Mouse (Mus musculus) kidney, postnatal 0 days (tissue): Measurements from ENCODE around the gene Nt5dc1. TPM values are rescaled to one million over a fixed set of nuclear protein-coding genes. Genes with fewer than 3 reads are reported as not detected.

Experiments
- ATAC-seq: fragments of 200-750 bp; cut with Nextera tagmentation; replicated peaks from 2 replicates; pipeline ENCODE4 v1.8.0; 2017; ENCODE audit warnings: low read depth, moderate number of reproducible peaks, moderate TSS enrichment, moderate library complexity; ENCODE audit not compliant: low FRiP score
- DNase-seq: peaks from one replicate; pipeline ENCODE4 v3.0.0-alpha.2; 2016; ENCODE audit warnings: low spot score
- H3K27ac ChIP-seq: fragments of 300-500 bp; sonication (generic); 2 replicates; pipeline ENCODE4 v1.5.1; 2014; ENCODE audit warnings: mild to moderate bottlenecking
- H3K27me3 ChIP-seq: fragments of 300-500 bp; sonication (generic); 2 replicates; pipeline ENCODE4 v1.6.1; 2014; ENCODE audit warnings: low read length, mixed read lengths; ENCODE audit not compliant: insufficient read depth
- H3K36me3 ChIP-seq: fragments of 300-500 bp; sonication (generic); 2 replicates; pipeline ENCODE4 v1.6.1; 2014; ENCODE audit warnings: low read length, mixed read lengths; ENCODE audit not compliant: insufficient read depth
- H3K4me1 ChIP-seq: fragments of 300-500 bp; sonication (generic); replicated peaks from 2 replicates; pipeline ENCODE4 v1.6.1; 2014; ENCODE audit warnings: antibody characterized with exemption, low read length, mixed read lengths; ENCODE audit not compliant: insufficient read depth
- H3K4me2 ChIP-seq: fragments of 300-500 bp; sonication (generic); 2 replicates; pipeline ENCODE4 v1.6.1; 2014; ENCODE audit warnings: mild to moderate bottlenecking, low read length, moderate library complexity, mixed read lengths
- H3K4me3 ChIP-seq: fragments of 300-500 bp; sonication (generic); replicated peaks from 2 replicates; pipeline ENCODE4 v1.5.1; 2014; ENCODE audit warnings: low read depth, low read length
- H3K9ac ChIP-seq: fragments of 300-500 bp; sonication (generic); 2 replicates; pipeline ENCODE4 v1.6.1; 2014; ENCODE audit warnings: low read depth, low read length
- H3K9me3 ChIP-seq: fragments of 300-500 bp; sonication (generic); replicated peaks from 2 replicates; pipeline ENCODE4 v1.6.1; 2016; ENCODE audit warnings: low read length, inconsistent platforms, mixed read lengths
- CTCF ChIP-seq: IDR thresholded peaks from 2 replicates; pipeline ENCODE4 v1.5.1; 2016; ENCODE audit warnings: antibody characterized with exemption, low read depth, mild to moderate bottlenecking, moderate library complexity
- WGBS: fragments of 180-500 bp; shearing (Covaris S2); extraction: QIAGEN DNeasy Blood & Tissue Kit; methylation state at CpG from one replicate; pipeline ENCODE4 v1.1.7; 2014; 5-methylcytosine and 5-hydroxymethylcytosine counted together
- polyA plus RNA-seq: library from polyadenylated mRNA; unstranded; fragments of >200 nt; fragmentation: Nextera tagmentation; extraction: Ambion mirVana; gene quantifications from 2 replicates; pipeline ENCODE4 v1.2.1, GENCODE M21; 2015

The Nt5dc1 gene
- polyA plus RNA-seq, 1 experiment from 2014 or later = 15.2 TPM

DNA sequence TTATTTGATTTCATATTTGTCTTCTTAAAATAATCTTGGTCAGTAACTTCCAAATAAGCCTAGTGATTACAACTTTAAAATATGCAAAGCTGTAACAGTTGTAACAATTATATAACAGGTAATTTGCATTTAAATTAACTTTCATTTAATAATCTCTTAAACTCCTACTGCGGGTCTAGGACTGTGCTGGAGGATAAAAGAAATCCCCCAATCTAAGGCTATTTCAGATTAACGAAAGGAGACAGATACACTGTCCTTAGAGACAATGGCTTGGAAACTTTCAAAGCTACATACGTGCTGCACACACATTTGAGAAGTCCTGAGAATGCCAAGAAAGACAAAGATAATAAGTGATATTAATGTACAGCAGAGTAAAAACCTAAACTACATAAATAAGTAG lies 60.1 kb downstream of the Nt5dc1 start:
- no peak overlapping the region for H3K4me3 ChIP-seq
- H3K9me3 ChIP-seq = no peaks in the 10 kb centered on the region
- no peak overlapping the region for H3K27ac ChIP-seq
- DNase-seq (no peak), ATAC-seq (no peak)
- WGBS = 82% methylated on average over 3 of the region's 3 CpGs
- no peak overlapping the region for H3K4me2 ChIP-seq
- H3K36me3 ChIP-seq = no peaks in the 10 kb centered on the region
- no peak for TF ChIP-seq CTCF
- no peak overlapping the region for H3K9ac ChIP-seq
- H3K27me3 ChIP-seq = no peaks in the 10 kb centered on the region
- H3K4me1 ChIP-seq = no peaks in the 10 kb centered on the region

DNA sequence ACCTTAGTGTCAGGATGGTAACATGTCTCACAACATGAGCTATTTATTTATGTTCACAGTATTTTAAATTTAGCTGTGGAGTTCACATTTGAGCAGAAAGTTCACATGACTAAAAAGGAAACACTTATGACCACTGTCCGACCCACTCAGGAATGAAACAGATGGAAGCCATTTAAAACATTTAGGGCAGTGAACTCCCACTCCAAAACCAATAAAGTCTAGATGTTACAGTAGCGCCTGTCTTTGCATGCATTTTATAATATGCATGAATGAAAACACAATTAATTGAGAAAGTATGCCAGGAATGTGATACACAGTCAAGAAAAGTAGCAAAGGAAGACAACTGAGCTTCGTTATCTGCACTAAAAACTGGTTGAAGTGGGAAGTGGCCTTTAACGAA lies 66.2 kb downstream of the Nt5dc1 start:
- H3K36me3 ChIP-seq = no peaks in the 10 kb centered on the region
- H3K9me3 ChIP-seq = no peaks in the 10 kb centered on the region
- peak overlapping the region; percentile 27; the same call in 1 of the 2 replicates for H3K27ac ChIP-seq
- no peak for TF ChIP-seq CTCF
- H3K4me3 ChIP-seq = no peak overlapping the region
- no peak overlapping the region for H3K4me2 ChIP-seq
- ATAC-seq (no peak), DNase-seq (peak; percentile 80)
- no peak overlapping the region for H3K9ac ChIP-seq
- H3K4me1 ChIP-seq = no peaks in the 10 kb centered on the region
- H3K27me3 ChIP-seq = no peaks in the 10 kb centered on the region
- 52% methylated on average over 4 of the region's 4 CpGs for WGBS

DNA sequence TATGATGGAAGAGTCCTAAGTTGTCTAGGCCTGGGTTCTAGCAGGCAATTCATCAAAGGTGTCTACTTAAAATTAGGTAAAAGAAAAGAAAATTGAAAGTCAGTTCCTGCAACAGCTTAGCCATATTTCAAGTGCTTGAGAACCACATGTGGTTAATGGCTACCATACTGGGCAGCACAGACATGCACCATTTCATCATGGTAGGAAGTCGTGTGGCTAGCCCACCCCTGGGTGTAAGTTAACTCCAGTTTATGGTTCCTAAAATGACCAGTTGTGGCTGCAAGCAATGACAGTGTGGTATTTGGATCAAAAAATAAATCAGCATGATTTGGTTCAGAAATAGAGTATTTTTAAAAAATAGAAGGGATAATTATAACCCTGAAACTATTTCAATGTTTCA lies 76.5 kb downstream of the Nt5dc1 start:
- TF ChIP-seq CTCF = no peak
- no peak overlapping the region for H3K9ac ChIP-seq
- no peaks in the 10 kb centered on the region for H3K9me3 ChIP-seq
- WGBS = 65% methylated on average over 1 of the region's 1 CpGs
- H3K27ac ChIP-seq = no peak overlapping the region
- no peaks in the 10 kb centered on the region for H3K4me1 ChIP-seq
- H3K27me3 ChIP-seq = no peaks in the 10 kb centered on the region
- DNase-seq (no peak), ATAC-seq (no peak)
- no peak overlapping the region for H3K4me3 ChIP-seq
- H3K4me2 ChIP-seq = no peak overlapping the region
- H3K36me3 ChIP-seq = no peaks in the 10 kb centered on the region

DNA sequence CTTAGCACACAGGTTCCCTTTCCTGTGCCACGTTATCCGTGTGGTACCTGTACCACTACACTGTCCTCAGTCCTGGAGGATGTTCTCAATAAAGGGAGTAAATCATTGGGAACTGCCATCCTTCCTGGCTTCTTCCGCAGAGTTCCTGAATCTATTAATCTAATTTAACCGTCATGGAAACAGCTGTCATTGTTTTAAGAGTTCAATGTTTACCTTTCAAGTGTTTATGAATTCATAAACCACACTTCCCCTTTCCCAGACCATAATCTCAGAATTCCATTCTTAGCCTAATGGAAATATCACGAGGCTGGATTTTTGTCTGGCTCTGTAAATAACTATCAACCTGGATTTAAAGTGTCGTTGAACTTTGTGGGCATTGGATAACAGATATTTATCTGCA lies 77.3 kb downstream of the Nt5dc1 start:
- no peak overlapping the region for H3K4me3 ChIP-seq
- H3K27ac ChIP-seq = no peak overlapping the region
- DNase-seq (no peak), ATAC-seq (no peak)
- no peaks in the 10 kb centered on the region for H3K9me3 ChIP-seq
- no peaks in the 10 kb centered on the region for H3K4me1 ChIP-seq
- H3K27me3 ChIP-seq = no peaks in the 10 kb centered on the region
- WGBS = 49% methylated on average over 6 of the region's 6 CpGs
- TF ChIP-seq CTCF = no peak
- no peak overlapping the region for H3K4me2 ChIP-seq
- H3K36me3 ChIP-seq = no peaks in the 10 kb centered on the region
- H3K9ac ChIP-seq = no peak overlapping the region

DNA sequence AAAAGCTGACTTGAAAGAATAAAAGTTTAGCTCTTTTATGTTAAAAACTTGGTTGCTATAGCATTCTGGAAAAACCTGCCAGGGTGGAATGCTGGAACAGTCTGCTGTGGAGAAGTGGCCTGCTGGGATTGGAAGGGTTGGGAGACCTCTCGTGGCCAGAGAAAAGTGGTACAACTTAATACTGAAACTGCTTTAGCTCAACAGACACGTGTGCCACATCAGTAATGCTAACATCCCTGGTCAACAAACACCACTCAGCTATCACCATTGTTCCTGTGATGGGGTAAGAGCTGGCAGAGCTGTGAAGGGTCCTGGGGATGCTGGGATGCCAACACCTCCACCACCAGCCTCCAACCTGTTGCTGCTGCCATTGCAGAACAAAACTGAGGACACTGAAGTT lies 90.0 kb downstream of the Nt5dc1 start:
- TF ChIP-seq CTCF = peak; percentile 81
- no peak overlapping the region for H3K4me2 ChIP-seq
- no peak overlapping the region for H3K4me3 ChIP-seq
- H3K4me1 ChIP-seq = no peaks in the 10 kb centered on the region
- H3K27ac ChIP-seq = no peak overlapping the region
- peak; percentile 79 for DNase-seq
- no peak overlapping the region for H3K9ac ChIP-seq
- peak; percentile 63 for ATAC-seq
- WGBS = 0% methylated on average over 2 of the region's 2 CpGs
- H3K36me3 ChIP-seq = no peaks in the 10 kb centered on the region
- H3K27me3 ChIP-seq = no peaks in the 10 kb centered on the region
- no peaks in the 10 kb centered on the region for H3K9me3 ChIP-seq

DNA sequence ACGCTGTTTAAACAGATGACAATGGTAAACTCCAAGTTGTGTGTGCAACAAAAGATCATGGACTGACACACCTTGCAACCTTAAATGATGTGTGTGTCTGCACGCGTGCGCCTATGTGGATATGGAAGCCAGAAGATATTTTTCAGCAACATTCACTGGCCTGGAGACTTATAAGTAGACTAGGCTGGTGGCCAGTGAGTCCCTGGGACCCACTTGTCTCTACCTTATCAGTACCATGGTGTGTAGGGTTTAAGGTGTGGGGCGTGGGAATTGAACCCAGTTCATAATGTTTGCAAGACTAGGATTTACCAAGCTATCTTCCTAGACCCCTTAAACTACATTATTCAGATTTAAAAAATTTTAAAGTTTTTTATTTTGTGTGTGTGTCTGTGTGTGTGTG lies 91.2 kb downstream of the Nt5dc1 start:
- no peaks in the 10 kb centered on the region for H3K9me3 ChIP-seq
- H3K4me3 ChIP-seq = no peak overlapping the region
- no peak for TF ChIP-seq CTCF
- no peak overlapping the region for H3K9ac ChIP-seq
- H3K27me3 ChIP-seq = no peaks in the 10 kb centered on the region
- H3K27ac ChIP-seq = no peak overlapping the region
- H3K4me1 ChIP-seq = no peaks in the 10 kb centered on the region
- H3K4me2 ChIP-seq = no peak overlapping the region
- no peaks in the 10 kb centered on the region for H3K36me3 ChIP-seq
- ATAC-seq = no peak
- DNase-seq = no peak
- 70% methylated on average over 5 of the region's 5 CpGs for WGBS

DNA sequence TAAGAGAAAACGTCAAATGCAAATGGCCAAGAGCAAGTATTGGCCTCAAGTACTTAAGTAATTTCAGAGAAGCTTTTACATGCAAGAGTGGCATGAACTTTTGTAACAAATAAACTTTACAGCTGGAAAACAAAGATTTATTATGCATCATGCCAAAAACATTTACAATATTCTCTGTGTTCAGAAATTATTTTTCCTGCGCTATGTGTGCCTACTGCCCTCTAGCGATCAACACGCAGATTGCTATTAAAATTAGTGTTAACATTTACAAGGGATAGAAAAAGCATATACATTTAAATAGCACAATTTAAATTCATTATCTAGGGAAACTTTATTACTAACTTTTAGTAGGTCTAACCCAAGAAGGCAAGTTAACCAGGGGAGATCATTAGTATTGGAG lies 91.7 kb downstream of the Nt5dc1 start:
- Histone ChIP-seq H3K9me3 (no peaks in the 10 kb centered on the region), H3K9ac (no peak overlapping the region), H3K27ac (no peak overlapping the region), H3K36me3 (0 out of 2 replicates have a peak, but pooled peaks cover 3% of the 10 kb centered on the region), H3K4me2 (no peak overlapping the region), H3K4me3 (no peak overlapping the region), H3K27me3 (no peaks in the 10 kb centered on the region), H3K4me1 (no peaks in the 10 kb centered on the region)
- WGBS = 16% methylated on average over 4 of the region's 4 CpGs
- TF ChIP-seq CTCF = peak; percentile 86
- ATAC-seq (no peak), DNase-seq (peak; percentile 70)
